Mouse (Mus musculus): Measurements from ENCODE around the gene Ptms. TPM values are rescaled to one million over a fixed set of nuclear protein-coding genes. Genes with fewer than 3 reads are reported as not detected.

Gene Ptms
- polyA plus RNA-seq, 1 experiment, result 155 TPM

DNA sequence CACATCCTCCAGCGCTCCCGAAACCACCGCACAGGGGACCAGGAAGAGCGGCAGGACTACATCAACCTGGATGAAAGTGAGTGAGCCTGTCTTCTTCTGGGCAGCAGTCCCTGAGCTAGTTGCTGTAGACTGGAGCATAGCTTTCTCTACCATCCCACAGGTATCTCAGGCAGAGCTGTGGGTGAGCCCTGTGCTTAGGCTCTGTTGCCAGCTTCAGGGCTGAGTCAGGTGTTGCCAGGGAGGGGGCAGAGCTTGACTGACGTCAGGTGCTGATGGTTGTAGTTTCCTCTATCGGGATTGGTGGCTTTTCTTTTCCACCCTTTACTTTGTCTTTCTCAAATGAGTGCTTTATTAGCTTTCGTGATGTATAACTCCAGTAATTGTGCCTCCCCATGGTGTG, 14.8 kb upstream of the Ptms start:
- no peak for TF ChIP-seq GATA1 (IDR thresholded peaks at IDR 0.05; ENCODE audit: low read length)

DNA sequence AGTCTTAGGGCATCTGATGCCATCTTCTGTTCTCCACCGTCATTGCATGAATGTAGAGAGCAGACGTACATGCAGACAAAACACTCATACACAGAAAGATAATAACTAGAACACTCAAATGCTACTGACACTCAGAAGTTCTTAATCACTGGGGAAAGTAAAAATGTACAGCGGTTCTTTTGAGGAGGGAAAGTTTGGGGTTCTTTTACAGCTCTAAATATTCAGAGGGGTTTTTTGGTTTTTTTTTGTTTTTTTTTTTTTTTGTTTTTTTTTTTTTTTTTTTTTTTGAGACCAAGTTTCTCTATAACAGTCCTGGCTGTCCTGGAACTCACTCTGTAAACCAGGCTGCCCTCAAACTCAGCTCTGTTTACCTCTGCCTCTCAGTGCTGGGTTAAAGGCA, 13.2 kb upstream of the Ptms start:
- no peak for TF ChIP-seq GATA1 (IDR thresholded peaks at IDR 0.05; ENCODE audit: low read length)

DNA sequence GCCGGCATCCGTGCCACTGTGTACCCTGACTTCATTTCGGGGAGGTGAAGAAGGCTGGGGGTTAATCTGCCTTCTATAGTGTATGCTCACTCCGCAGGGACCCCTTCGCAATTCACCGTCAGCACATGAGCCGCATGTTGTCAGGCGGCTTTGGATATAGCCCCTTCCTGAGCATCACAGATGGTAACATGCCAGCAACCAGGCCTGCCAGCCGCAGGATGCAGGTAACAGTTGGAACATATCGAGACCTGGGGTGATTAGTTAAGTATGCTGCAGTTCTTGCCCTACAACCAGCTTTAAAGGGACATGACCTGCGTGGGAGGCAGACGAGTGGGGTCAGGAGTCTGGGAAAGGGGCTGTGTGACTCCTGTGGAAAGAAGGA, 12.4 kb upstream of the Ptms start:
- no peak for TF ChIP-seq GATA1 (IDR thresholded peaks at IDR 0.05; ENCODE audit: low read length)

DNA sequence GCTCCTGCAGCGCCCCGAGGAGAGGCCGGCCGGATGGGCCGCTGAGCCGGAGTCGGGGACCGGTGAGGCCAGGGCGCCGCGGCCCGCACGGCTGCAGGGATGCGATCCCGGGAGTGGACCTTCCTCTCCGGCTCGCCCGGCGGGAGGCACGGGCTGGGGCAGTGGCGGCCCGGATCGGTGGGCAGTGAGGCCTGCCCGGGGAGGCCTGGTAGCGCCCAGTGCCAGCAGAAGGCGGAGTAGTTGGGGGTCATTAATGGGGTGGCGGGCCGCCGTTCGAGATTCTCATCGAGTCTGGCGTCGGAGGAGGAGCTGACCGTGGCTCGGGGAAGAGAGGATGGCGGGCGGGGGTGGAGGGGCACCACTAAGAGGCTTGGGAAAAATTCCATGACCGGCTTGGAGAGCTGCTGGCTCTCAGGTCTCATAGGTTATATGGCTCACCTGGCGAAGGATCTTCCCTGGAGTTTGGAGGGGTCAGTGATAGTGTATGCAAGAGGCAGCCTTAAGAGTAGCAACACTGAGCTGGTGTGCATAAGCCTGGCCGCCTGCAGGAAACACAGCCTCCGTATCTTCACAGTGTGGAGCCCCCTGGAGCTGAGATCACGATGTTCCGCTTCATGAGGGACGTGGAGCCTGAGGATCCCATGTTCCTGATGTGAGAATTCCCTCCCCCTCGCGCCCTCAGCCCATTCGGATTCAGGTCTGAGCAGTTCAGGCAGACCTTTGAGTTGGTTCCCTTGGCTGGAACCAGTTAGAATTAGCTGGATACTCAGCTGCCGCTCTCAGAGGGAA, 11.8 kb upstream of the Ptms start:
- no peak for TF ChIP-seq GATA1 (IDR thresholded peaks at IDR 0.05; ENCODE audit: low read length)

DNA sequence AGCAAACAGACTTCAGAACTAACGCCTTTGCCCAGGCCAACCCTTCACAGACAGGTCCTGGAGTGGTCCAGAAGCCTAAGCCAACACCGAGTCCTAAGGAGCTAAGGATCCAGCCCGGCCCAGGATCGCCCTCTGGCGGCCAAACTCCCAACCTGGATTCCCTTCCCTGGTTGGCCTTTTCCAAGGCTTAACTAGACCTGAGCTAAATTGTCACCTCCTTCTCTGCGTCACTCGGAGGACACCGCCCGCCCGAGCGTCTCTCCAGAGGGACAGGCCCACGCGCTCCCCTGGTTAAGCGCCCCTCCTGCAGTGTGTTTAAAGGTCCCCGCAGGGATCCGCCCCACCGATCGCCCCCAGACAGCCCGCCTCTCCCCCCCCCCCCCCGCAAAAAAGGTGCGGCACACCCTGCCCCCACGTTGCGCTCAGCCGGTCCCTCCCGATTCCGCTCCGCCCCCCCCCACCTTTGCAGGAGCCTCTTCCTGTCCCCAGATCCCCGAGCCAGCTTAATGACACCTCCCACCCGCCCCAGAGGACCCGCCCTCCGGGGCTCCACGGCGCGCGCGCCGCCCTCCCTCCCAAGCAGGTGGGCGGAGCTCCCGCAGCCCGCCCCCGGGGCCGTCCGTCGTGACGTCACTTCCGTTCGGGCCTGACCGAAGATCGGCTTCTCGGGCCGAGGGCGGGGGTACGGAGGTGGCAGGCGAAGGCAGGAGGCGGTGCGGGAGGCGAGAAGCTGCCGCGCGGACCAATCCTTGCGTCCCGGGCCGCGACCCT, 11.0 kb upstream of the Ptms start, which contains the start of gene Mlf2:
Gene Mlf2, plus strand, starts transcription at position 633 of the 771 bp plus-strand sequence.
- no peak for TF ChIP-seq GATA1 (IDR thresholded peaks at IDR 0.05; ENCODE audit: low read length)

DNA sequence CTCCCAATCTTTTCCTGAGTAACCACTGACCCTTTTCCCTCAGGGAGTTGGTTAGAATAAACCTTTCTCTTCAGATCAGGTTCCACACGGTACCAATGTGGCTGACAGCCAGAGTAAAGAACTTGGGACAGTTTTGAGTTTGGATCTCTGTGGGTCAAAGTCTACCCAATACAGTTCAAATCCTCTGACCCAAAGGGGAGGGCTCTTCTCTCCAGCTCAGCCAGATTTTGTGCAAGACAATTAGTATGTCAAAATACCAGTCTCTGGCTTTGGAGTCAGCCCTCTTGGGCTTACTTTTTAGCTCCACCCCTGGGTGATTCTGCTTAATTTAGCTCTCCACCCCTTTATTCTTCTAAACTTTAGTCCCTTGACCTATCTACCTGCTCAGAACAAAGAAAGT, 10.3 kb upstream of the Ptms start:
- TF ChIP-seq GATA1 (IDR thresholded peaks at IDR 0.05; ENCODE audit: low read length), result no peak

DNA sequence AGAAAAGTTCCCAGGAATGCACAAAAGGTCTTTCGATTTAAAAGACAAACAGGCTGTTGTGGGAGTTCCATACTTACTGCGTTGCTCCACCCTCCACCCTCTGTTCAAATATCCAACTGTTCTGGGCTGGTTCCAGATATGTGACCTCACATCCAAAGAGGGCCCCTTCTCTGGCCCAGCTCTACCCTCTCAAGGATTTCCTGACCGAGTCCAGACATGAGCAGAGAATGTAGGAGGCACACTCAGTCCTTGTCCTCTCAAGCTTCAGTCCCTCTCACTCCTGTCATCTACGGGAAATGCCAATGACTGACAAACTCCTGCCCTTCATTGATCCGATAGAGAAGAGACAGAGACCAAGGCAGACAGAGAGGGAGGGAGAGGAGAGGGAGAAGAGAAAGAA, 6.0 kb upstream of the Ptms start:
- no peak for TF ChIP-seq GATA1 (IDR thresholded peaks at IDR 0.05; ENCODE audit: low read length)

DNA sequence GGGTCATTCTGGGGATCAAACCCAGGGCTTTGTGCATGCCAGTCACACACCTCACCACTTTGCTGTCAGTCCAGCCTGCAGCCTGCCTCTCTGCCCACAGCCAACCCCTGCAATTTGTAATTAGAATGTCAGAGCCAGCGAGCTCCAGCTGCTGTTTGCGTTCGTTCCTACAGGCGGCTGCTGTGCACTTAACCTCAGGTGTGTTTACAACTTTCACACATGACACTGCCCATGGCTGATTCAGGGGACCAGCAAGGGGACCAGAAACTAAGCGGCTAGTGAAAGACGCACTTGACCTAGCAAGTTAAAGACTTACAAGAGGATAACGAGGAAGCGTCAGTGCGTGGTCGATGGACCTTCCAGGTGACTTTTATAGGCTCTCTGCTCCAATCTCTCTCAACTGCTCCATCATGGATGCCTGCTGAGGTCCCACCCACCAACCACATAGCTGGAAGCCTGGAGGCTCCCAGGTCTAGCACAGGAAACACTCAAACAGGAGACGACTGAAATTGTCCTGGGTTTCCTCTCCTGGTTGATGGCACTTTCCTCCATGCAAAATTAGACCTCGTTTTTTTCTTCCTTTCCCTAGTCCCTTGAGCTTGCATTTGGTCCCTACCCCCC, 5.4 kb upstream of the Ptms start:
- TF ChIP-seq GATA1 (IDR thresholded peaks at IDR 0.05; ENCODE audit: low read length), result no peak

DNA sequence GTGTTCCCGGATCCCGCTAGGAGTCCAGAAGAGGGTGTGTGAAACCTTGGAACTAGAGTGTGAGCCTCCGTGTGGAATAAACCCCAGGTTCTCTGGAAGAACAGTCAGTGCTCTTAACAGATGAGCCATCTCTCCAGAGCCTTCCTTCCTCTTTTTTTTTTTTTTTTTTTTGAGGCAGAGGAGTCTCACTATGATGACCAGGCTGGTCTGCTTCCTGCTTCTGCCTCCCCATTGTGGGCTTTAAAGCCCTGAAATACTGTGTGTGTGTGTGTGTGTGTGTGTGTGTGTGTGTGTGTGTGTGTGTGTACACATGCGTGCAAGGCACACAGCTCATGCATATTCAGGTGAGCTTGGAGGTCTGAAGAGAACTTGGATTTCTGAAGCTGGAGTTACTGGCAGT, 1.6 kb upstream of the Ptms start:
- TF ChIP-seq GATA1 (IDR thresholded peaks at IDR 0.05; ENCODE audit: low read length), result no peak

DNA sequence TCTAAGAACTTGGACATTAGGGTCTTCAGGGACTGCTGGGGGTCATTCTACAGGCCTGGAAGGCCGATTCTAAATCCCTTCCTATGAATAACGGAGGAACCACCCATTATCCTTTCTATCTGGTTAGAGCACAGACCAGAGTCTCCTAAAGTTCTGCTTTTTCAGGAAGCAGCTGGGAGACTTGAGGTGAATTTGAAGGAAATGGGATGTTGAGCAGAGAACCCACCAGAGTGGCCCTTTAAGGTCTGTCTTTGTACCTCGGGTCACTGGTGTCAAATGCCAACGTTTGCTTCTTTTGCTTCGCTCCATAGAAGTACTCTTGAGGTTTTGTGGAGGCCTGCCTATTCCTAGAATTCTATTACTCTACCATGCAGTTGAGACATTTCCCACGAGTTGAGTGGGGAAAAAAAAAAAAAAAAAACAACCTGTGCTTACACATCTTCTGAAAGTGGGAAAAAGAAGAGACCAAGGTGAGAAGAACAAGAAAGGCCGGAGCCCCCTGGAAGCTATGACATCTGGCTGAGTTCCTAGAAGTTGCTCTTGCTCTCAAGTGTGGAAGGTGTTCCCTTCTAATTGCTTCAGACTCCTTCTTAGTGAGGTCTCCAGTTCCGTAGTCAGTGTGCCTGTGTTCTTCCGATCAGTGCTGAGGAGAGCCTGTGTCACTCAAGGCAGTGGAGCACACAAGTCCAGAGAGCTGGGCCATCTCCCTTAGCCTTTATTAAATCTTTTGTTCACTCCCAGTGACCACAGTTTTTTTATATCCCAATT, 599 bp upstream of the Ptms start:
- TF ChIP-seq GATA1 (IDR thresholded peaks at IDR 0.05; ENCODE audit: low read length), result no peak

DNA sequence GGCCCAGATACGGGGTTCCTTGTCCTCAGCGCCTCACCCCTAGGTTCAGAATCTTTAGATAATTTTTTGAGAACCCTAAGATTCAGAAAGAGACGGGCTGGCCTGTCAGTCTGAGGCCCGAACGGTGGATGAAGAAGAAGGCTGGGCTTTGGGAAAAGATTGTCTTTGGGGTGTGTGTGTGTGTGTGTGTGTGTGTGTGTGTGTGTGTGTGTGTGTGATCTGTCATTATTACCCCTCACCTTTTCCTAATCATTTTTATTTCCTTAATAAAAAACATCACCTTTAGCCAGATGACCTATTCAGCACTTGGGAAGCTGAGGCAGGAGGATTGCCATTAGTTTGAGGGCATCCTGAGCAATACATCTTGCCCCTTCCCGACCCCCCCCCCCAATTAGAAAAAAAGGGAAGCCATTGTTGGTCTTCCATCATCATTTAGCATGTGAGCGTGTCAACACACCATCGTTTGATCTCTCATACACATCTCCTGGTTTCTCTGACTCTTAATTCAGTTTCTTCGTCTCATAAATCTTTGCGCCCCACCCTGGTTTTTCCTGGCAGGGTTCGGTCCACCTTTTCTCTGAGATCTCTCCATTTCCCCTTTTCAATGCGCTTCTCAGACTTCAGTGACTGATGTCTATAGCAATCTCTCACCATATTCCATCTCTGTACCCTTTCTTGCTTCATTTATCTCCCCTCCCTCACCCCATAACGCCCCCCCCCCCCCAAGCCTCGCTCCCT, 844 bp downstream of the Ptms start:
- no peak for TF ChIP-seq GATA1 (IDR thresholded peaks at IDR 0.05; ENCODE audit: low read length)

DNA sequence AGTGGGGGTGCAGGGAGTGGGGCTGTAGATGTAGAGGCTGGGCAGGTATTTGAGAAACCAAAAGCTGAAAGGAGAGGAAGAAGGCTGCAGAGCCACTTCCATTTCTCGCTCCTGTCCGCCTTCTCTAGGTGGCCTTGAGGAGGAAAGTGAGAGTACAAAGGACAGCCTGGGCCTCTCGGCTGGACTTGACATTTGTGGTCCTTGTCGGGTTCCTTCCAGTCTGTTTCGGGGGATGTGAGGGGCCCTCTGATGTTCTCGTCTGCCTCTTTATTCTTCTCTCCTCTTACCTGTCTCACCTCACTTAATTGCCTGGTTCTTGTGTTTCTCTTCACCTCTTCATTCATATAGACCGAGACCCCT, 1.6 kb downstream of the Ptms start:
- no peak for TF ChIP-seq GATA1 (IDR thresholded peaks at IDR 0.05; ENCODE audit: low read length)

DNA sequence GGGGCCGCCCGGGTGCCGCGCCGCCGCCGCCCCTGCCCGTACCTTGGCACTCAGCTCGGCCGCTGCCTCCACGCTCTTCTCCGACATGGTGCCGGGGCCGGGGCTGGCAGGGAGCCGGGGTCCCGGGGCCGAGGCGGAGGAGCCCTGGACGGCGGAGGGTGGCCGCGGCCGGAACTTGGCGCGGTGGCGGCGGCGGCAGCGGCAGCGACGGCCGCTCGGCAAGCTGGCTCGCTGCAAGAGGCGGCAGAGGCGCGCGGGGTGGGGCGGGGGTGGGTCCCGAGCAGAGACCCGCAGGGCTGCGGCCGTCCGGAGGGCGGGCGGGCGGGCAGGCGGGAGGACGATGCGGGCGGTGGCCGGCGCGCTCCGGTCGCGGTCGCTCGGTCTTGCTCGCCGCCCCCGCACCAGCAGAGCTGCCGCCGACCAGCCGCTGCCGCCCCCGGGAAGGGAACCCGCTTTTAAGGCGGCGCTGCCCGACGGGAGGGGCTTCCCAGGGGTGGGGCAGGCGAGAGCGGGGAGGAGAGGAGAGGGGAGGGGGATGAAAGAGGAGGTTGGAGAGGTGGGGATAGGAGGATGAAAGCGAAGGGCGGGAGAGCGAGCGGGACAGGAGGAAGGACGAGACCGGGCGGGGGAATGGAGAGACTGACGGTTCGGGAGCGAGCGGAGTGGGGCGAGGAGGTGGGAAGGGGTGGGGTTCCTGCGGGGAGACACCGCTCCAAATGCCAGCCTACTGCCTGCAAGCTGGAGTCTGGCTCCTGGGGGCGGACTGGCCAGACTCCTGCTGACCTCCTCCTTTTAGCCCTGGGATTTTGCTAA, 2.2 kb downstream of the Ptms start:
- TF ChIP-seq GATA1 (IDR thresholded peaks at IDR 0.05; ENCODE audit: low read length), result no peak

Measured in G1E-ER4 (cell line).